Mouse (Mus musculus) lung, postnatal 0 days (tissue): ENCODE results near the gene Ntmt1.
A peak's percentile ranks its signal among the peaks of the same experiment; 100 is the strongest.

Experiments used
- CTCF ChIP-seq: IDR thresholded peaks from 2 replicates; pipeline ENCODE4 v1.5.1; 2016; ENCODE audit warnings: antibody characterized with exemption, mild to moderate bottlenecking
- EP300 ChIP-seq: IDR thresholded peaks from 2 replicates; pipeline ENCODE4 v1.6.1; 2016; ENCODE audit warnings: antibody characterized with exemption, mild to moderate bottlenecking, control low read depth

DNA sequence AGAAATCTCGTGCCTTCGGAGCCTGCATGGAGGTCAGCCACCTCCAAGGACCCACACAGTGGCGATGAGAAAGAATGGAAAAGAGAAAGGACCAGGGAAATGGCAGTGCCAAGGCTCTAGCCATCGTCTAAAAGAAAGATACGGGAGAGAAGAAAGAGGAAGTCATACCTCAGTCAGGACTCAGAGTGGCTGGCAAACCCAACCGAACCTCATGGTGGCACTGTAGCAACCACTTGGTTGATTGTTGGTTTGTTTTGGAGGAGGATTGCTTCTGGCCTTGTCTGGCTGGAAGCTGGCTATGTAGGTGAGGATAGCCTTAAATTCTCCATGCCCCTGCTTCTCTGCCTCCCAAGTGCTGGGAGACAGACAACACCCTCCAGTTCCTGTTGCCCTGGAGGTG, 38.4 kb upstream of the Ntmt1 start:
- peak; percentile 63 for TF ChIP-seq CTCF
- no peak for TF ChIP-seq EP300
